Mouse (Mus musculus) embryonic fibroblast, embryonic 13.5 days (primary cell): ENCODE results near the gene Zfp982.
"Not testable (repeated sequence)": the region's sequence is repeated elsewhere in the genome, so short reads cannot be mapped to it uniquely, and the experiment has no call there.

Experiments used
- CTCF ChIP-seq: IDR thresholded peaks from 2 replicates; pipeline ENCODE4 v1.5.1; 2011; ENCODE audit warnings: mild to moderate bottlenecking, control low read depth, low read length, moderate library complexity, borderline replicate concordance; ENCODE audit not compliant: insufficient read depth
- POLR2A ChIP-seq: IDR thresholded peaks from 2 replicates; pipeline ENCODE4 v1.6.1; 2011; ENCODE audit warnings: low read depth, mild to moderate bottlenecking, control low read depth, low read length, moderate library complexity

- not testable (repeated sequence) for TF ChIP-seq POLR2A, CTCF
These were observed 65.8 kb downstream of the Zfp982 start for GRCm38 (mm10) chr4:147558011-147558410.
